Mouse (Mus musculus) c-Kit-positive CD71-positive TER-119-positive erythroid progenitor cells, embryonic 14.5 days (primary cell): ENCODE results near the gene Gabrr3.

Source experiments
- DNase-seq: peaks from one replicate; pipeline ENCODE4 v3.0.0-alpha.2; 2013; ENCODE audit warnings: low spot score

Gene Gabrr3

GRCm38 (mm10) chr16:59469846-59470245, 62.7 kb downstream of the Gabrr3 start:
- DNase-seq, result no peak

- peak; percentile 75 for DNase-seq
Observed at GRCm38 (mm10) chr16:59471637-59472278, 64.6 kb downstream of the Gabrr3 start, which contains the start of gene Riox2. TSS of gene Riox2 (plus strand) at chr16:59471775.

DNA sequence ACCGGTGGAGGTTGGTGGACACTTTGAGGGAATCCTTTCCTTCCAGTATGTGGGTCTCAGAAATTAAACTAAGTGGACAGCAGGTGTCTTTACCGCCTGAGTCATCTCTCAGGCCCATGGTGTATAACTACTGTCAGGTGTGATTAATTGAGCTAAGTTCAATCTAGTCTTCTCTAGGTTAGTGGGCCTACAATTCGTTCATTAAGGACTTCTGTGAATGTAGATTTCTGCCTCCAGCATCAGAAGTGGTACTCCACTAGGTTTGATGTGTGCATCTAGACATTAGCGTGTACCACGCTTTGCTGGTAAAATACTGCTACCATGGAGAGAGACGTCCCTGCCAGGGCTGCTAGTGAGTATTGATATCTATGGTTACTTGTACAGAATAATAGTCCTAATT, 65.4 kb downstream of the Gabrr3 start:
- peak; percentile 17 for DNase-seq

DNA sequence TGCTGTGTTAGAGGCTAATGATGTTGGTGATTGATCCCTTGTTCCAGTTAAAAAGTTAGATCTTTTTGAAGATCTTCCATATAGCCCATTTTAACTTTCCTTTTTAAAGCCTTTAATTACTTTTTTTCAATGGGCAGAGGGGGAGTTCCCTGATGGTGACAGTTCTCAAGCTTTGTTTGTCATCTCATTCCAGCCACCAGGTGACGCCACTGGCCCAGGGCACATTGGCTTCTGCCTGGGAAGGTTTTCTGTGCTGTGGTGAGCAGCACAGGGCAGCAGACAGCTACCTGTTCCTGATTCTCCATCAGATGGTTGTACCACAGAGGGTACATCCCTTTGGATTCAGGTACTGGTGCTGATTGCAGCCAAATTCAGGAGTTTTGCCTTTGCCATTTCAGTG, 67.7 kb downstream of the Gabrr3 start:
- peak; percentile 20 for DNase-seq

GRCm38 (mm10) chr16:59477955-59478354, 70.8 kb downstream of the Gabrr3 start:
- DNase-seq, result no peak

DNA sequence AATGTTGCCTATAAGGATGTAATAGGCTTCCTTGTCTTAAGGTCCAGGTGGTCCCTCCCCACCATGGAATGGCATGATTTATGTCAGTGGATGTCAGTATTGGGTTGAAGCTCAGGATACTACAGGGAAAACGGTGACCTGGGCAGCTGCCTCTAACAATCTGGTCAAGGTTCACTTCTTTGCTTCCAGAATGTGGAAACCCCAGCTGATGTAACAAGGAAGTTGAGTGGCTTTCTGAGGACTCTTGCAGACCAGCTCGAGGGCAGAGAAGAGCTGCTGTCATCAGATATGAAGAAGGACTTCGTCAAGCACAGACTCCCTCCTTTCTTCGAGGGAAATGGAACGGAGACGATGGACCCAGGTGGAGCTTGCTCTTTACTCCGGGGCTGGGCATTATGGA, 80.1 kb downstream of the Gabrr3 start:
- no peak for DNase-seq

DNA sequence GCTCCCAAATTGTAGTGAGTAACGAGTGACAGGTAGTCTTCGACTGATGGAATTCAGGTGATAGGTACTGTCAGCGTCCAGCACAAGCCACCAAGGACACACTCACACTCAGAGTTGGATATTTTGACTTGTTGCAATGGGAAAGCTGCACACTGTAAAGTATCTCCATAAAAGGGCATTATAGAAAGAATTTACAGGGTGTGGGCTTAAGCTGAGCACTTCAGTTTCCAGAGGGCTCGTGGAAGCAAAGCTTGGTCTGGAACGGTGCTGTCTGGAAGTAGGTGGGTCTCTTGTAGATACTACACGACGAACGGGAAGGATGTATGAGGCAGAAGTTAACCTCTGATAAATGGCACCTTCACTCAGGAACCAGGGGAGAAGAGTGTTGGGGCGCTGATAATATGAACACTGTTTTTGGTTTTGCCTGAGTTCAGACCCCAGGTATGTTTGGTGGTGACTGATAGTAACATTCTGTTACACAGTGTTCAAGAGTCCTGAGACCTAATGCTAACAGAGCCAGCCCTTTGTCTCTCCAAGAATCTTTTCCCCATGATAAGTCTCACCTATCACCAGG, 80.9 kb downstream of the Gabrr3 start:
- no peak for DNase-seq

- no peak for DNase-seq
Observed at GRCm38 (mm10) chr16:59493199-59493598, 86.1 kb downstream of the Gabrr3 start.

DNA sequence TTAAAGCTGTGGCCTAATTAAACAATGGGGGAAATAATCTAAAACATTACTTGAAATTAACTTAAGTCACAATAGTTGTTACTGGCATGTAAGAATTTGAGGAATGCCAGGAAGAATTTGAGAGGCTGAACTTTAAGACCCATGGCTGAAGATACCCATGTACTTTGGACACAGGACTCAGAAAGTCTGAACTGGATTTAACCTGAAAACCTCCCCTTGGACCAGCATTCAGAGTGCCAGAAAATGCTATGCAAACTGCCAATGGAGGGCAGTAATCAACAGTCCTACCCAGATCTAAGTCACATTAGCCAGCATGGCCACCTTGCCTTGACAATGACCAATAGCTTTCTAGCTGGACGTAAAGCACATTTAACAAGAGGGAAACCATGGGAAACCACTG, 90.8 kb downstream of the Gabrr3 start:
- DNase-seq, result no peak

GRCm38 (mm10) chr16:59499180-59499579, 92.0 kb downstream of the Gabrr3 start:
- no peak for DNase-seq

GRCm38 (mm10) chr16:59509830-59510229, 102.7 kb downstream of the Gabrr3 start:
- no peak for DNase-seq
